Mouse (Mus musculus): ENCODE results near the gene Izumo4. TPM values are rescaled to one million over a fixed set of nuclear protein-coding genes. Genes with fewer than 3 reads are reported as not detected.

Gene Izumo4
- 22.4 and 24.5 TPM in 2 replicates for polyA plus RNA-seq (2015; fragmentation: Nextera tagmentation; extraction: Ambion mirVana)

DNA sequence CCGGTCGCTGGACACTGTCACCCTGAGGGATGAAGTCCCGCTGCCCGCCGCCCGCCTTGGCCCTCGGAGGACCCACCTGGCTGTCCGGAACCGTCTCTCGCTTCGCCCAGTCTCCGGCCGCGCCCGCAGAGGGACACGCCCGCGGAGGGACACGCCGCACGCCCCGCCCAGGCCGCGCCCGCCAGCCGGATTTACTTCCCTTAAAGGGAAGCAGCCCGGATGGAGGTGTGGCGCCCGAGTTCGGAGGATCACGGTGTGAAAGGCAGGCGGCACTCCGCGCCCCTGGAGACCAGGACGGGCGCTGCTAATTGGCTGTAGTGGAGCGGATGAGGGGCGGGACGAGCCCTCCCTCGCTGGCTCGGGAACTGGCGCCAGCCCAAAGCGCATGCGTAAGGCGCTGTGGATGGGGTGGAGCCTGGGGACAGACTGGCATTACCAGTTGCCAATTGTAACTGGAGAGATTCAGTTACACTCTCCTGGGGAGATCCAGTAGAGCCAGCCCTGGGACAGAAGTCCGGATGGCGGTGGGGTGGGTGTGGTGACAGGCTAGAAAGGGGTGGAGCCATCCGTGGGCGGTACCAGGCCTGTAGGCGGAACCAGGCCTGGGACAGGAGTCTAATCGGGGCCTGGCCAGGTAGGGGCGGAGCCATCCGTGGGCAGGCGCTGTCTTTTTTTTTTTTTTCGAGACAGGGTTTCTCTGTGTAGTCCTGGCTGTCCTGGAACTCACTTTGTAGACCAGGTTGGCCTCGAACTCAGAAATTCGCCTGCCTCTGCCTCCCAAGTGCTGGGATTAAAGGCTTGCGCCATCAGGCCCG, at the start of gene Izumo4, which contains the start of gene Mob3a:
Gene Izumo4, plus strand, starts transcription at position 464 of the 815 bp plus-strand sequence.
Gene Mob3a, minus strand, starts transcription at position 257 of the 815 bp plus-strand sequence.
- no peaks in the 10 kb centered on the region for H3K9me3 ChIP-seq (replicated peaks; ENCODE audit: low read length)
- H3K4me1 ChIP-seq (replicated peaks; ENCODE audit: insufficient read depth, low read length), result peaks cover 28% of the 10 kb centered on the region
- peak within 1 kb of the TSS; percentile 75 for H3K27ac ChIP-seq
- H3K36me3 ChIP-seq (ENCODE audit: insufficient read depth, low read length), result peaks cover 9% of the 10 kb centered on the region; the same call in 1 of the 2 replicates
- peak within 1 kb of the TSS; percentile 59 for H3K9ac ChIP-seq (ENCODE audit: low read depth, low read length)
- under 1% methylated on average over 57 of the region's 59 CpGs for WGBS
- peak; percentile 28; the same call in 1 of the 2 replicates for TF ChIP-seq CTCF (IDR thresholded peaks at IDR 0.05; ENCODE audit: low read depth)
- H3K27me3 ChIP-seq (ENCODE audit: insufficient read depth, low read length), result no peaks in the 10 kb centered on the region
- H3K4me2 ChIP-seq (ENCODE audit: low read length), result peak within 1 kb of the TSS; percentile 78
- ATAC-seq (replicated peaks; ENCODE audit: low FRiP score, low read depth) (peak; percentile 97), DNase-seq (ENCODE audit: low spot score) (peak; percentile 99)
- H3K4me3 ChIP-seq (replicated peaks; ENCODE audit: low read depth, low read length), result peak within 1 kb of the TSS; percentile 57

DNA sequence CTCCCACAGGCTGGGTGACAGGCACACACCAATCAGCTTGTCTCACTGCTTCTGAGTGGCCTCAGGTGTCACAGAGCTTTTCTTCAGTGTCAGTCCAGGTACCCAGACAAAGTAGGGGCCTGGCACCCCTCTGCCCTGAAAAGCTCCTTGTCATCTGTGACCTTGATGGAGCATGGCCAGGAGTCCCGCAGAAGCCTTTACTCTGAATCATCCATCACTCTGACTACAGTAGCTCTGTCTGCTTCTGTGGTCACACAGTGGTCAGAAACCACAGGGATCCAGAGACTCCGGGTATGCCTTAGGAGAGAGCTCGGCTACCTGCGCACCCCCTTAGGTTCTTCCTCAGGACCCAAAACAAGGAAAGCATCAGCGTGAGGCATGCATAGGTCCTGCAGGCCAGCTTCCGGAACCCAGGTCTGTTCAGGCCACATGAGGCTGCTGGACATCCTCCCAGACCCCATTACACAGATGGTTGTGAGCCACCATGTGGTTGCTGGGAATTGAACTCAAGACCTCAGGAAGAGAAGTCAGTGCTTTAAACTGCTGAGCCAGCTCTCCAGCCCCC, 48.7 kb upstream of the Izumo4 start:
- 0 out of 2 replicates have a peak overlapping the region, but pooled peaks have one; percentile 13 for H3K27ac ChIP-seq
- no peaks in the 10 kb centered on the region for H3K9me3 ChIP-seq (replicated peaks; ENCODE audit: low read length)
- TF ChIP-seq CTCF (IDR thresholded peaks at IDR 0.05; ENCODE audit: low read depth), result no peak
- no peak overlapping the region for H3K4me2 ChIP-seq (ENCODE audit: low read length)
- peaks cover 21% of the 10 kb centered on the region; the same call in 1 of the 2 replicates for H3K4me1 ChIP-seq (replicated peaks; ENCODE audit: insufficient read depth, low read length)
- H3K27me3 ChIP-seq (ENCODE audit: insufficient read depth, low read length), result no peaks in the 10 kb centered on the region
- H3K4me3 ChIP-seq (replicated peaks; ENCODE audit: low read depth, low read length), result no peak overlapping the region
- H3K36me3 ChIP-seq (ENCODE audit: insufficient read depth, low read length), result 0 out of 2 replicates have a peak, but pooled peaks cover 6% of the 10 kb centered on the region
- 0 out of 2 replicates have a peak overlapping the region, but pooled peaks have one; percentile 23 for H3K9ac ChIP-seq (ENCODE audit: low read depth, low read length)
- DNase-seq (ENCODE audit: low spot score), result no peak
- no peak for ATAC-seq (replicated peaks; ENCODE audit: low FRiP score, low read depth)
- 78% methylated on average over 6 of the region's 6 CpGs for WGBS

DNA sequence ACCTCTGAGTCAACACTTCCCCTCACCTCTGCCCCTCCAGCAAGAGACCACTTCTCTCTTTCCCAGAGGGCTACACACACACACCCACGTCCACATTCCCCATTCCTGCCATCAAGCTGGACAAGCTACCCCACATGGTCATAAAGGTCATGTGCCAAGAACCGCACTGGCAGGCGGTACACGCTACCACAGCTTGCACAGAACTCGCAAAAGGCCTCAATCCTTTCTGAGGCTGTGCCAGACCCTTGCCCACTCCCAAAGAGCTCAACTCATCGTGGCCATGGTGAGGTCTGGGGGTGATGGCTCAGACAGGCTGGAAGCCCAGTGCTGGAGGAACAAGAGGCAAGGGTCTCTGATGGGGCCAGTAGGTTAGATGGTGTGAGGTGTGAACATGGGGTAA, 47.1 kb upstream of the Izumo4 start:
- peak overlapping the region; percentile 94 for H3K4me2 ChIP-seq (ENCODE audit: low read length)
- no peaks in the 10 kb centered on the region for H3K27me3 ChIP-seq (ENCODE audit: insufficient read depth, low read length)
- ATAC-seq (replicated peaks; ENCODE audit: low FRiP score, low read depth), result no peak
- no peak overlapping the region for H3K27ac ChIP-seq
- no peak overlapping the region for H3K4me3 ChIP-seq (replicated peaks; ENCODE audit: low read depth, low read length)
- H3K9me3 ChIP-seq (replicated peaks; ENCODE audit: low read length), result no peaks in the 10 kb centered on the region
- 0 out of 2 replicates have a peak overlapping the region, but pooled peaks have one; percentile 91 for H3K9ac ChIP-seq (ENCODE audit: low read depth, low read length)
- H3K4me1 ChIP-seq (replicated peaks; ENCODE audit: insufficient read depth, low read length), result peaks cover 20% of the 10 kb centered on the region; the same call in 1 of the 2 replicates
- DNase-seq (ENCODE audit: low spot score), result no peak
- TF ChIP-seq CTCF (IDR thresholded peaks at IDR 0.05; ENCODE audit: low read depth), result no peak
- H3K36me3 ChIP-seq (ENCODE audit: insufficient read depth, low read length), result 0 out of 2 replicates have a peak, but pooled peaks cover 3% of the 10 kb centered on the region
- WGBS, result 75% methylated on average over 6 of the region's 6 CpGs

DNA sequence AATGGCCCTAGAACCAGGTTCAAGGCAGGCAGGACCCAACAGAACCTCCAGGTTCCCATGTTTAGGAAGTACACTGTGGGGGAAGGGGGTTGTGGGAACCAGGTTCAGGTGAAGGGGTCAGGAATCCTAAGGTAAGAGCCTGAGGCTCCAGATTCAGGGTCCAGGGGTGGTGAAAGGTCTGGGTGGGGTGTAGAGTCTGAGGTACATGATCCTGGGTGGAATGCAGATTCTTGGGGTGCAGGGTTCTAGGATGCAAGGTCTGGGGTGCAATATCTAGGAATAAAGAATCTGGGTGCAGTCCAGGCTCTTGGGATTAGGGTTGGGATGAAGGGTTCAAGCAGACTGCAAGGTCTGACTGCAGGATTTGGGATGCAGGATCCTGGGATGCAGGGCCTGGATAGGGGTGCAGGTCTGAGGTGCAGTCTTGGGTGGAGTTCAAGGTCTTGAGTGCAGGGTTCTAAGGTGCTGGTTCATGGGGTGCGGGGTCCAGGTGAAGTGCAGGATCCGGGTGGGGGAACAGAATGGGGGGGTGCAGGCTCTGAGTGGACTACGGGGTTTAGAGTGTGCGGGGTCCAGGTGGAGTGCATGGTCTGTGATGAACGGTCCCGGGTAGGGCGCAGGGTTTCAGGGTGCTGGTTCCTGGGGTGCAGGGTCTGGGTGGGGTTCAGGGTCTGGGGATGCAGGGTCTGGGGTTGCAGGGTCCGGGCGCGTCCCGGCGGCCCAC, 46.4 kb upstream of the Izumo4 start:
- no peaks in the 10 kb centered on the region for H3K9me3 ChIP-seq (replicated peaks; ENCODE audit: low read length)
- H3K4me3 ChIP-seq (replicated peaks; ENCODE audit: low read depth, low read length), result peak overlapping the region; percentile 90
- peaks cover 20% of the 10 kb centered on the region; the same call in 1 of the 2 replicates for H3K4me1 ChIP-seq (replicated peaks; ENCODE audit: insufficient read depth, low read length)
- no peaks in the 10 kb centered on the region for H3K27me3 ChIP-seq (ENCODE audit: insufficient read depth, low read length)
- H3K36me3 ChIP-seq (ENCODE audit: insufficient read depth, low read length), result 0 out of 2 replicates have a peak, but pooled peaks cover 3% of the 10 kb centered on the region
- peak overlapping the region; percentile 94 for H3K4me2 ChIP-seq (ENCODE audit: low read length)
- WGBS, result 5% methylated on average over 12 of the region's 12 CpGs
- no peak for DNase-seq (ENCODE audit: low spot score)
- H3K27ac ChIP-seq, result peak overlapping the region; percentile 82
- peak; percentile 51 for ATAC-seq (replicated peaks; ENCODE audit: low FRiP score, low read depth)
- H3K9ac ChIP-seq (ENCODE audit: low read depth, low read length), result peak overlapping the region; percentile 91
- TF ChIP-seq CTCF (IDR thresholded peaks at IDR 0.05; ENCODE audit: low read depth), result no peak

DNA sequence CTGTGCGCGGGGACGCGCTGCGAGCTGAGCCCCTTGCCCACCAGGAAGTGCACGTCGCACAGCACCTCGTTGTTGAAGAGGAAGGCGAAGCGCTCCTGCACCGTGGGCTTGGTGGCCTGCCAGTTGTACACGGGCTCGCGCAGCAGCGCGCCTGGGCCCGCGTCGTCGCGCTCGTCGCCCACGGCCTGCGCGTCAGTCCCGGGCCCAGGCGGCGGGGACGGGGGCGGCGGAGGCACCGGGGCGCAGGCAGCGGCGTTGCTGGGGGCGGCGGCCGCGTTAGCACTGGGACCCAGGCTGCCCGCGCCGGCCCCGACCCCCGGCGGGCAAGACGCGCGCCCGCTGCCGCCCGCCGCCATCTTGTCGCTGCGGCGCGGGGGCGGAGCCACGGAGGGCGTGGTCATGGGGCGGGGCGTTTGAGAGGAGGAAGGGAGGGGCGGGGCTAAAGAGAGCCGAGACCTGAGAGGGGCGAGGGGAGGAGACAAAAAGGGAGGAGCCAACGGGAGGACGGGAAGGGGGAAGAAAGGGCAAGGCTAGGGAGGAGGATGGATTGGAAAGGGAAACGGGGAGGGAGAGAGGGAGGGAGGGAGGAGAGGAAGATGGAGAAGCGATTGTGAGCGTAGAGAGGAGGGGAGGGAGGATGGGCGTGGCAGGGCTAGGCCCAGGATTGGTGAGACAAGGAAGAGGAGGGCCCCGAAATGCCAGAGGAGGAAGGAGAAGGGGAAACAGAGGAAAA, 45.7 kb upstream of the Izumo4 start:
- no peak; the same call in 1 of the 2 replicates for TF ChIP-seq CTCF (IDR thresholded peaks at IDR 0.05; ENCODE audit: low read depth)
- DNase-seq (ENCODE audit: low spot score) (peak; percentile 100), ATAC-seq (replicated peaks; ENCODE audit: low FRiP score, low read depth) (peak; percentile 76)
- Histone ChIP-seq H3K36me3 (ENCODE audit: insufficient read depth, low read length) (0 out of 2 replicates have a peak, but pooled peaks cover 3% of the 10 kb centered on the region), H3K4me3 (replicated peaks; ENCODE audit: low read depth, low read length) (peak overlapping the region; percentile 90), H3K9me3 (replicated peaks; ENCODE audit: low read length) (no peaks in the 10 kb centered on the region), H3K9ac (ENCODE audit: low read depth, low read length) (peak overlapping the region; percentile 91), H3K4me2 (ENCODE audit: low read length) (peak overlapping the region; percentile 94), H3K4me1 (replicated peaks; ENCODE audit: insufficient read depth, low read length) (peaks cover 20% of the 10 kb centered on the region; the same call in 1 of the 2 replicates), H3K27ac (peak overlapping the region; percentile 88), H3K27me3 (ENCODE audit: insufficient read depth, low read length) (no peaks in the 10 kb centered on the region)
- under 1% methylated on average over 67 of the region's 72 CpGs for WGBS

All from kidney, postnatal 0 days (tissue).